Mouse (Mus musculus): ENCODE measurements around the gene Zfp369. TPM values are rescaled to one million over a fixed set of nuclear protein-coding genes. Genes with fewer than 3 reads are reported as not detected.
"Not testable (repeated sequence)": the region's sequence is repeated elsewhere in the genome, so short reads cannot be mapped to it uniquely, and the experiment has no call there.

Zfp369 gene
- polyA plus RNA-seq, 1 experiment from 2014 or later = 14.4 TPM

- 0 out of 2 replicates have a peak, but pooled peaks have one; percentile 39 for ATAC-seq (replicated peaks; ENCODE audit: insufficient number of reproducible peaks, low FRiP score, low TSS enrichment)
- Histone ChIP-seq H3K4me2 (no peak overlapping the region), H3K4me3 (ENCODE audit: low read depth, low read length) (no peak overlapping the region)
These were observed 33.2 kb downstream of the Zfp369 start for GRCm38 (mm10) chr13:65311826-65312225.

GRCm38 (mm10) chr13:65348501-65348900, 69.9 kb downstream of the Zfp369 start:
- H3K27me3 ChIP-seq (ENCODE audit: control insufficient read depth, insufficient read depth, low read length); H3K36me3 ChIP-seq (ENCODE audit: control insufficient read depth, insufficient read depth, low read length); H3K4me2 ChIP-seq; ATAC-seq (replicated peaks; ENCODE audit: insufficient number of reproducible peaks, low FRiP score, low TSS enrichment); H3K4me3 ChIP-seq (ENCODE audit: low read depth, low read length); H3K9me3 ChIP-seq (replicated peaks; ENCODE audit: control insufficient read depth, low read length); H3K9ac ChIP-seq (ENCODE audit: low read depth, low read length); H3K27ac ChIP-seq (ENCODE audit: low read depth, low read length); H3K4me1 ChIP-seq (ENCODE audit: control insufficient read depth, insufficient read depth, low read length): not testable (repeated sequence)
- 47% methylated on average over 5 of the region's 5 CpGs for WGBS (ENCODE audit: insufficient replicate concordance)

More at GRCm38 (mm10) chr13:65311826-65312225, 33.2 kb downstream of the Zfp369 start:
- H3K36me3 ChIP-seq (ENCODE audit: control insufficient read depth, insufficient read depth, low read length) = no peaks in the 10 kb centered on the region
- no peak overlapping the region for H3K9ac ChIP-seq (ENCODE audit: low read depth, low read length)
- H3K9me3 ChIP-seq (replicated peaks; ENCODE audit: control insufficient read depth, low read length) = peaks cover 13% of the 10 kb centered on the region; the same call in 1 of the 2 replicates
- no peaks in the 10 kb centered on the region for H3K4me1 ChIP-seq (ENCODE audit: control insufficient read depth, insufficient read depth, low read length)
- H3K27ac ChIP-seq (ENCODE audit: low read depth, low read length) = no peak overlapping the region
- H3K27me3 ChIP-seq (ENCODE audit: control insufficient read depth, insufficient read depth, low read length) = no peaks in the 10 kb centered on the region
- 90% methylated on average over 9 of the region's 9 CpGs for WGBS (ENCODE audit: insufficient replicate concordance)

GRCm38 (mm10) chr13:65351768-65352167, 73.2 kb downstream of the Zfp369 start:
- Histone ChIP-seq H3K4me2 (peak overlapping the region; percentile 49), H3K4me3 (ENCODE audit: low read depth, low read length) (peak overlapping the region; percentile 16; the same call in 1 of the 2 replicates)
- not testable (repeated sequence) for H3K9me3 ChIP-seq (replicated peaks; ENCODE audit: control insufficient read depth, low read length); H3K9ac ChIP-seq (ENCODE audit: low read depth, low read length); ATAC-seq (replicated peaks; ENCODE audit: insufficient number of reproducible peaks, low FRiP score, low TSS enrichment); H3K27ac ChIP-seq (ENCODE audit: low read depth, low read length); H3K4me1 ChIP-seq (ENCODE audit: control insufficient read depth, insufficient read depth, low read length); H3K27me3 ChIP-seq (ENCODE audit: control insufficient read depth, insufficient read depth, low read length); H3K36me3 ChIP-seq (ENCODE audit: control insufficient read depth, insufficient read depth, low read length)
- WGBS (ENCODE audit: insufficient replicate concordance) = 10% methylated on average over 26 of the region's 33 CpGs

Other genes starting within 250 kb of the Zfp369 start
- not detected in 2 replicates for gene Spata31d1c, start 245.8 kb upstream of the Zfp369 start, polyA plus RNA-seq (2014; fragmentation: Nextera tagmentation; extraction: Ambion mirVana)
- gene Prss47, start 226.1 kb upstream of the Zfp369 start, polyA plus RNA-seq (2014; fragmentation: Nextera tagmentation; extraction: Ambion mirVana) = not detected in 2 replicates
- gene Mfsd14b, start 165.8 kb upstream of the Zfp369 start, polyA plus RNA-seq (2014; fragmentation: Nextera tagmentation; extraction: Ambion mirVana) = 35.6 and 37.4 TPM in 2 replicates
- not detected in 2 replicates for gene Olfr465-ps1, start 140.7 kb upstream of the Zfp369 start, polyA plus RNA-seq (2014; fragmentation: Nextera tagmentation; extraction: Ambion mirVana)
- gene Olfr466, start 128.6 kb upstream of the Zfp369 start, polyA plus RNA-seq (2014; fragmentation: Nextera tagmentation; extraction: Ambion mirVana) = not detected in 2 replicates
- gene Nlrp4f, start 72.8 kb upstream of the Zfp369 start, polyA plus RNA-seq (2014; fragmentation: Nextera tagmentation; extraction: Ambion mirVana) = not detected in 2 replicates
- gene Gm10775, start 19.3 kb upstream of the Zfp369 start, polyA plus RNA-seq (2014; fragmentation: Nextera tagmentation; extraction: Ambion mirVana) = not detected in 2 replicates
- gene Gm10139, start 233.9 kb downstream of the Zfp369 start, polyA plus RNA-seq (2014; fragmentation: Nextera tagmentation; extraction: Ambion mirVana) = not detected in 2 replicates